Mouse (Mus musculus) heart, postnatal 25 days (tissue): ENCODE data around the gene Tut4. TPM values are rescaled to one million over a fixed set of nuclear protein-coding genes. Genes with fewer than 3 reads are reported as not detected.

Experiments
- DNase-seq: peaks from one replicate; pipeline ENCODE4 v3.0.0; 2022; ENCODE audit warnings: low spot score
- intact Hi-C: fragments of 180-260 bp; cut with DNase I; formaldehyde crosslinking; loops from one replicate; pipeline ENCODE4 v1.15.1; 2025
- total RNA-seq, 2 experiments: library from RNA; stranded (reverse); gene quantifications; 2 replicates each; pipeline ENCODE4 v1.2.3; 2021

Tut4 gene
- total RNA-seq, 2 experiments from 2014 or later: 21.2 to 24.0 TPM

DNA sequence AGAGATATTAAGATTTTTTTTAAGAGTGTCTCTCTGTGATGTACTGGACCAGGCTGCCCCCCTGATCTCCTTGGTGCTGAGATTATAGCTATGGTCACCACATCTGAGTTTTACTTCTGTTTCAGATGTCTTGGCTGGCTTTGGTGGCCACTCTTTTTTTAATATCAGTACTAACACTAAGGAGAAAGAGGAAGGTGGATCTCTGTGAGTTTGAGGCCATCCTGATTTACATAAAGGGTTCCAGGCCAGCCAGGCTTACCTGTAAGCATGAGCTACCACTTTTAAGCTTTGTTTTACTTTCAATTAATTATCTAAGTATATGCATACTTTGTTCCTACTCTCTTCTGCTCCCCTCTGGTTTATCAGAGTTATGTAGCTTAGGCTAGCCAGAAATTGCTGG lies 23.6 kb downstream of the Tut4 start:
- intact Hi-C loops: no loop called here
- no peak for DNase-seq

- intact Hi-C loops: no loop called here
Observed at GRCm38 (mm10) chr4:108484230-108484629, 25.0 kb downstream of the Tut4 start.

DNA sequence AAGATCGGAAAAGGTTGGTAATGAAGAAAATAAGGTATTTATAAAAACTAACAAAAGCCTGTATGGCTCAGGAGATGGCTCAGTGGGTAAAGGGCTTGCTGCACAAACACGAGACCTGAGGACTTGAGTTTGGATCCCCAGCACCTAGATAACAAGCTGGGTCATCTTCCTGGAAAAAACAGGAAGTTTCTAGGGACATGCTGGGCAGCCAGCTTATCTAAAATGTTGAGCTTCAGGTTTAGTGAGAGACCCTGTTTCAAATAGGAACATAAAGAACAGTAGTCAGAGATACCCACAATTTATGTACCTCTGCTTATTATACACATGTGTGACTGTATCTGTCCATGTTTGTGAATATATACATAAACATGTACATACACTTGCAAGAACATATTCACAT lies 43.8 kb downstream of the Tut4 start:
- intact Hi-C loops: no loop called here
- DNase-seq: no peak

More at GRCm38 (mm10) chr4:108484230-108484629, 25.0 kb downstream of the Tut4 start:
- no peak for DNase-seq

DNA sequence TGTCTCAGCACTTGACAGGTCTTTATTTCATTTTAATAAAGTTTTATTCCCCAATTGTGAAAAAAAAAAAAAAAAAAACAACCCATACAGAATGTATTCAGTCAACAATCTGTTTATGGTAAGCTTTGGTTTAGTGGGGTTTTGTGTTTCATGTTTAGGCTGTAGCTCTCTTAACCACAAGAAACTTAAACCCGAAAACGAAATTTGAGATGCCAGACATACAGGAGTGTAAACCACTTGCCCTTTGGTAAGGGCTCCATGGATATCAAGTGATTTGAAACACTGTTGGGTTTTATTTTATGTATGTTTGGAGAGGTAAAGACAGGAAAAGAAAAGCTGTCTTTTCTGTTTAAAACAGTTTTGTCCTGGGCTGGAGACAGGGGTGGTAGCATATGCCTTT lies 80.5 kb downstream of the Tut4 start:
- DNase-seq: no peak
- intact Hi-C loops: no loop called here

DNA sequence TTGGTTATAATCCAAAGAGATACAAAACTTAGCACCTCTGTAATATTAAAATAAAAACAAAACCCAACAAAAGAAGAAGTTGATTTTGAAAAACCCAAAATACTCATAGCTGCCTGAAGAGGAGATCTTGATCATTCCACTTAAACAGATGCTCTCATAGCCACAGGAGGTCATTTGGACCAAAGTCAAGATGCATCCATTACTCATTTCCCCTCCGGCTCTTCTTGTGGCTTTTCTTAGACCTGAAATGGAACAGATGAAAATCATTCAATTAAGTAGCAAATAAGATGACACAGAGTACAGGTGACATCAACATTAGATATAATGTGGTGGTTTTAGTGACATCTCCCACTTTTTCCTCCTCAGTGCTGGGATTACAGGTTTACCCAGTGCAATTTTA lies 105.8 kb downstream of the Tut4 start:
- intact Hi-C loops: no loop called here
- no peak for DNase-seq

- no peak for DNase-seq
- intact Hi-C loops: no loop called here
Observed at GRCm38 (mm10) chr4:108572644-108573043, 113.4 kb downstream of the Tut4 start.

DNA sequence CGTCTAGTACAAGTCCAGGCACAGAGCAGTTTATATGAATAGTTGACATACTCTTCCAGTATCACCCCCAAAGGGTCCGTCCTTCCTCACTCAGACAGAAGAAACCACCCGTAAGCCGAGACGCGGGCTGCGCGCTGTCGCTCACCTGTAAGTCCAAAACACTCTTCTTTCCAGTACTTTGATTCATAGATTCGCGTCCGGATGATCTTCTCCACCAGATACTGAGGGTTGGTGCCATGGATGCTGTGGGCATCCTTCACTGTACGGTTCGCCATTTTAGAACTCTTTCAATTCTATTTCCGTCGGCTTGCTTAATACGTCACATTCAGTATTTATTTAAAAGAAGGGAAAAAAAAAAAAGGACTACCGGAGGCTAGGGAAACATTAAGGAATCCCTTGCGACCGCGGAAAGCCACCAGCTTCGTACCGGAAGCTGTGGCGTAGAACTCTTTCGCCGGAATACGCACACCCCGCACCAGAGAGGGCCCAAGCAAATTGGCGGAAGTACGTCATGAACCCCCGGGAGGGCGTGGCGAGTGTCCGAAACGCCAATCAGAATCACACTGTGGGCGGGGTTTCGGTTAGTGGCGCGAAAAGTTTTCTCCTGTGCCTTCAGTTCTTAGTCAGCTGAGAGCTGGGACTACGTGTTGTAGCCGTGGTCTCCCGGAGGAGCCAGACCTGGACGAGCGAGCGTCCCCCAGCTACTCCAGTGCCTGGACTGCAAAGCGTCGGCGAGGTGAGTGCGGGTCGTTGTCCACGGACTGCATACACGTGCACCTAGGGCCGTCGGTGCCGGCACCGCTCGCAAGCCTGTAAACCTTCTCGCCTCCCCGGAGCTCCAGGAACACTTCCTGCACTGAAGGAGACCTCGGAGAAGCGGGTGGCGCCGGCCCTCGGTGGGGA lies 119.9 kb downstream of the Tut4 start, which contains the start of the genes Prpf38a and Orc1:
Gene Prpf38a, minus strand, starts transcription at position 497 of the 903 bp plus-strand sequence.
Gene Orc1, plus strand, starts transcription at position 584 of the 903 bp plus-strand sequence.
- DNase-seq: peak; percentile 89
- intact Hi-C loops: loop anchor here (2.0 kb wide), 1 partner anchor 40 kb away; the partner anchor contains the start of gene Cc2d1b

GRCm38 (mm10) chr4:108579743-108580411 lies 120.7 kb downstream of the Tut4 start:
- intact Hi-C loops: loop anchor here (2.0 kb wide), 1 partner anchor 39 kb away; the partner anchor contains the start of gene Cc2d1b
- DNase-seq: no peak

- intact Hi-C loops: no loop called here
- DNase-seq: no peak
Observed at GRCm38 (mm10) chr4:108593376-108593775, 134.2 kb downstream of the Tut4 start.

- intact Hi-C loops: no loop called here
- DNase-seq: no peak
Observed at GRCm38 (mm10) chr4:108595785-108596184, 136.6 kb downstream of the Tut4 start.

- no peak for DNase-seq
- intact Hi-C loops: no loop called here
Observed at GRCm38 (mm10) chr4:108598306-108598705, 139.1 kb downstream of the Tut4 start.

- intact Hi-C loops: no loop called here
- DNase-seq: no peak
Observed at GRCm38 (mm10) chr4:108601870-108602269, 142.6 kb downstream of the Tut4 start.

GRCm38 (mm10) chr4:108608651-108609050 lies 149.4 kb downstream of the Tut4 start:
- intact Hi-C loops: no loop called here
- no peak for DNase-seq

Other genes with a start within 250 kb of the Tut4 start
- gene Zyg11a, start 241.4 kb upstream of the Tut4 start, total RNA-seq: not detected
- gene Zyg11b, start 158.3 kb upstream of the Tut4 start, total RNA-seq: 10 to 100 TPM; 33.6 to 40.4 TPM
- 10 to 100 TPM; 35.2 to 37.8 TPM for gene Coa7, start 131.3 kb upstream of the Tut4 start, total RNA-seq
- gene Shisal2a, start 76.1 kb upstream of the Tut4 start, total RNA-seq: not detected
- gene Gpx7, start 52.5 kb upstream of the Tut4 start, total RNA-seq: 10 to 100 TPM in 1 of 2 experiments, 1 to 10 TPM in 1; 9.0 to 11.1 TPM
- 10 to 100 TPM; 18.0 to 19.6 TPM for gene Prpf38a, start 119.9 kb downstream of the Tut4 start, total RNA-seq
- gene Orc1, start 120.0 kb downstream of the Tut4 start, total RNA-seq: under 1 TPM in 1 of 2 experiments, not detected in 1; 0.21 TPM
- 10 to 100 TPM; 14.5 to 15.2 TPM for gene Cc2d1b, start 160.5 kb downstream of the Tut4 start, total RNA-seq